Mouse (Mus musculus) kidney, adult 2 months (tissue): ENCODE results near the gene Cmc2.

Experiments used
- CTCF ChIP-seq: fragments of 200-500 bp; conservative IDR thresholded peaks from 2 replicates; pipeline ENCODE4 v1.5.1; 2011; ENCODE audit warnings: low read depth, mild to moderate bottlenecking, control low read depth, low read length, moderate library complexity, mixed read lengths; ENCODE audit not compliant: insufficient read depth, insufficient read length
- POLR2A ChIP-seq: fragments of 200-500 bp; IDR thresholded peaks from one replicate; pipeline ENCODE4 v1.6.1; 2011; ENCODE audit warnings: low read depth, low read length, control low read depth

- TF ChIP-seq CTCF (no peak), POLR2A (no peak)
Measured at GRCm38 (mm10) chr8:116842678-116843077, 78.6 kb downstream of the Cmc2 start.
